Mouse (Mus musculus) forebrain, embryonic 16.5 days (tissue): ENCODE data around the gene Ccdc93. TPM values are rescaled to one million over a fixed set of nuclear protein-coding genes. Genes with fewer than 3 reads are reported as not detected.
A peak's percentile ranks its signal among the peaks of the same experiment; 100 is the strongest.

Experiments used
- ATAC-seq: fragments of 200-750 bp; cut with Nextera tagmentation; 2 replicates; pipeline ENCODE4 v1.8.0; 2017; ENCODE audit warnings: mild to moderate bottlenecking, moderate library complexity
- H3K27ac ChIP-seq: fragments of 300-500 bp; sonication (generic); 2 replicates; pipeline ENCODE4 v1.5.1; 2014; ENCODE audit warnings: low read length, control low read depth
- H3K27me3 ChIP-seq: fragments of 300-500 bp; sonication (generic); replicated peaks from 2 replicates; pipeline ENCODE4 v1.6.1; 2014; ENCODE audit warnings: low read length; ENCODE audit not compliant: control insufficient read depth, insufficient read depth
- H3K36me3 ChIP-seq: fragments of 300-500 bp; sonication (generic); 2 replicates; pipeline ENCODE4 v1.6.1; 2014; ENCODE audit not compliant: control insufficient read depth, insufficient read depth
- H3K4me1 ChIP-seq: fragments of 300-500 bp; sonication (generic); replicated peaks from 2 replicates; pipeline ENCODE4 v1.6.1; 2014; ENCODE audit warnings: low read length; ENCODE audit not compliant: control insufficient read depth, insufficient read depth
- H3K4me2 ChIP-seq: fragments of 300-500 bp; sonication (generic); 2 replicates; pipeline ENCODE4 v1.6.1; 2014; ENCODE audit warnings: mild to moderate bottlenecking, low read length, control low read depth
- H3K4me3 ChIP-seq: fragments of 300-500 bp; sonication (generic); replicated peaks from 2 replicates; pipeline ENCODE4 v1.5.1; 2014; ENCODE audit warnings: mild to moderate bottlenecking, low read length, control low read depth
- H3K9ac ChIP-seq: fragments of 300-500 bp; sonication (generic); replicated peaks from 2 replicates; pipeline ENCODE4 v1.6.1; 2014; ENCODE audit warnings: low read depth, low read length, control low read depth
- H3K9me3 ChIP-seq: fragments of 300-500 bp; sonication (generic); 2 replicates; pipeline ENCODE4 v1.6.1; 2016; ENCODE audit warnings: low read length; ENCODE audit not compliant: control insufficient read depth
- WGBS: fragments of 180-500 bp; shearing (Covaris S2); extraction: QIAGEN DNeasy Blood & Tissue Kit; methylation state at CpG from one replicate; pipeline ENCODE4 v1.1.7; 2014; 5-methylcytosine and 5-hydroxymethylcytosine counted together
- polyA plus RNA-seq: library from polyadenylated mRNA; unstranded; fragments of >200 nt; fragmentation: Nextera tagmentation; extraction: Ambion mirVana; gene quantifications from 2 replicates; pipeline ENCODE4 v1.2.1, GENCODE M21; 2015

Gene Ccdc93
- 12.2 and 14.1 TPM in 2 replicates for polyA plus RNA-seq

DNA sequence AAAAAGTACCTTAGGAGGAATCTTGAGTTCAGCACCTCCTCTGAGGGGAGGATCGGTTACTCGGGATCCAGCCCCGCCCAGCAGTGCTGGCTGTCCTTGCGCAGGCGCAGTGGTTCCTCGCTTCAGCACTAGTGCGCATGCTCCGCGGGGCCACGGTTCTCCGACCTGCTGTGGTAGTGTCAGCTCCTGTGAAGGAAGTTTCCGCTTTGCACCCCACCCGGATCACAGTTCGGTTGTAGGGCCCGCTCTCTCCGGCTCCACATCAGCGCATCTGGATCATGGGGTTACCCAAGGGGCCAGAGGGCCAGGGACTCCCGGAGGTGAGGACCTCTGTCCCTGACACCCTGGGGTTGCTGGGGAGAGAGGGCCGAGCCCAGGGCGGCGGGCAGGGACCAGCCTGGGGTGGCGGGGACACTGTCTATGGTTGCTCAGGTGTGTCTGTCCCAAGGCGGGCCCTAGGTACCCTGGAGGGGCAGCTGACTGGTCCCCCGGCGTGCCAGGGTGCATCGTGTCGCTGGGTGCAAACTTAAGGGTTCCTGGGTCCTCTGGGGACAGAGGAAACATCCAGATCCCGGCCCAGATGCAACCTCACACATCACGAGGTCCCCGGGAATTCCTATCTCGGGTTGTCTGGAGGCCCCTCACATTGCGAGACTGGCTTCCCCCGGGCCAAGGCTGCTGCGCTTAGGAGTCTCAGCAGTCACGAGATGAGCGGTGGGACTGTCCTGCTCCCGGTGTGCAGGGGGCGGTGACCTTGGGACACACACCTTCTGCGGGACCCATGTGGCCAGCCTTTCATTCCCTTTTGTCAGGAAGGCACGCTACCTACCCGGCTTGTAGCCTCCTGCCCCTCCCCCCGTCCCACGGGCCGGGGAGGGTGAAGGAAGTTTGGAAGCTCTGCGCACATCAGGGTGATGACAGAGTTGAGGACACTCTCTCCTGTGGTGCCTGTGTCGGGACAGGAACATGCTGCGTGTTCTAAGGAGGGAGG is at the start of gene Ccdc93:
TSS of gene Ccdc93 (plus strand) at position 112 of the 991 bp plus-strand sequence.
- Histone ChIP-seq H3K9me3 (no peaks in the 10 kb centered on the region), H3K4me1 (peaks cover 17% of the 10 kb centered on the region), H3K9ac (peak within 1 kb of the TSS; percentile 90), H3K27me3 (no peaks in the 10 kb centered on the region), H3K4me3 (peak within 1 kb of the TSS; percentile 93), H3K36me3 (peaks cover 2% of the 10 kb centered on the region; the same call in 1 of the 2 replicates), H3K4me2 (peak within 1 kb of the TSS; percentile 97), H3K27ac (no peak within 1 kb of the TSS)
- WGBS, result under 1% methylated on average over 47 of the region's 47 CpGs
- peak; percentile 97 for ATAC-seq

DNA sequence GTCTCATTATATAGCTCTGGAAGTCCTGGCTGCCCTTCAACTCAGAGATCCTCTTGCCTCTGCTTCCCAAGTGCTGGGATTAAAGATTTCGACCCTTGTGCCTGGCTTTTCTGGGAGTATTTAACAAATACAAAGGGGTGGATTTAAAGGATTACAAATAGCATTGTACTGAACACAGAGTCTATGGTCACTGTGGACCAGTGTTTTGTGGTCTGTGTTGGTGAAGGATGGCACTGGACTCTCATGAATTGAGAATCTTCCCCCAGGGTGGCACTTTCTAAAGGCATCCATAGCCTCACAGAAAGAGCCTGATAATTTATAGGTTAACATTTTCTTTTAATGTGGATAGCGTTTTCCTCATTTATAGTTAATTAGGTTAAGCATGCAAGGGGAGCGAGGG is 49.3 kb upstream of the Ccdc93 start:
- H3K4me3 ChIP-seq, result no peak overlapping the region
- H3K4me2 ChIP-seq, result no peak overlapping the region
- H3K4me1 ChIP-seq, result no peaks in the 10 kb centered on the region
- no peak overlapping the region for H3K9ac ChIP-seq
- no peaks in the 10 kb centered on the region for H3K36me3 ChIP-seq
- 36% methylated on average over 3 of the region's 3 CpGs for WGBS
- ATAC-seq, result no peak
- no peak overlapping the region for H3K27ac ChIP-seq
- H3K27me3 ChIP-seq, result no peaks in the 10 kb centered on the region
- H3K9me3 ChIP-seq, result no peaks in the 10 kb centered on the region

DNA sequence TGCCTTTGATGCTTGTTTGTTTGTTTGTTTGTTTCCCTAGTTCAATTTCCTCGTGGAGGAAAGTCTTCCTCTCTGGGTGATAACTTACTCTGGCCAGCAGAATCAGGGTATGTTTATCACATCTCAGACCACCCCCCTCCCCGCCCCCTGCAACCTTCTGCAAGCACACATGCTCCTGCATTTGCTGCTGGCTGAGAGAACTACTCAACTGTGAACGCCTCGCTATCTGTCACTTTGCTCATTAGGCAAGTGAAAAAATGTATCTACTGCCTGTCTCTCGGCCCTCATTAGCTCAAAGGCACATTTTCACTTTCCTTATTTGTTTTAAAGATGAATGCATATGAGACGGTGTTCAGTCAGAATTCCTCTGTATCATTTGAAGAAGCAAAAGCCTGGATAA is 42.5 kb upstream of the Ccdc93 start:
- Histone ChIP-seq H3K27me3 (no peaks in the 10 kb centered on the region), H3K4me3 (no peak overlapping the region), H3K4me1 (peaks cover 17% of the 10 kb centered on the region), H3K9me3 (no peaks in the 10 kb centered on the region), H3K9ac (no peak overlapping the region), H3K4me2 (no peak overlapping the region), H3K27ac (no peak overlapping the region), H3K36me3 (no peaks in the 10 kb centered on the region)
- ATAC-seq, result peak; percentile 60
- WGBS, result 24% methylated on average over 6 of the region's 6 CpGs

DNA sequence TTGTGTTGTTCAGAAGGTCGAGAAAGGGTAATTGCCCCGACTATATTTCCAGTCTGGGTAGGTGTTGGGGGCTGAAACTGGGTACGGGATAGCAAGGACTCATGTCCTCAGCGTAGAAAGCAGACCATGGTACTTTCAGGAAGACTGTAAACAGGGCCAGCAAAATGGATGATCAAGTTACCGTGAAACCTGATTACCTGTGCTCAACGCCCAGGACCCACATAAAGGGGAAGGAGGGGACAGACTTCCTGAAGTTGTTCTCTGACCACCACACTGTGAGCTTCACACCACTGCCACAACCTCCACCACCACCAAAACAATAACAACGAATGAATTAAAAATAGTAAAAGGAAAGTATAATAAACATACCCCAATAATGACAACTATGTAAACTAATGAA is 42.1 kb upstream of the Ccdc93 start:
- Histone ChIP-seq H3K4me3 (no peak overlapping the region), H3K27ac (no peak overlapping the region), H3K9ac (no peak overlapping the region), H3K9me3 (no peaks in the 10 kb centered on the region), H3K36me3 (no peaks in the 10 kb centered on the region), H3K27me3 (no peaks in the 10 kb centered on the region), H3K4me2 (no peak overlapping the region), H3K4me1 (peaks cover 17% of the 10 kb centered on the region)
- WGBS, result 53% methylated on average over 7 of the region's 7 CpGs
- ATAC-seq, result no peak

DNA sequence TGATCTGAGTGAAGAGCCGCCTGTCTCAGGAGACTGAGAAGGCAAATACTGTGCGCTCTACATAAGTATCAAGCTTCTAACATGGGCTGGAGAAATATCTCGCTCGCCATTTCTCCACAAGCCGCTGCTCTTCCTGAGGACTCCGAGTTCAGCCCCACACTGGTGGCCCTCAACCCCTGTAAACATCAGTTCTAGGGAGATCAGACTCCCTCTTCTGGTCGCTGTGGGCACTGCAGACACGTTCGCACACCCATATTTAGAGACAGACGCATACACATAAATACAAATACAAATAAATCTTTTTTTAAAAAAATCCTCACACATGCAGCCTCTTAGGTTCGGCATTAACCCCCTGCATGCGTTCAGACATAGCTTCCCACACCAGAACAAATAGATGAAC is 41.3 kb upstream of the Ccdc93 start:
- no peaks in the 10 kb centered on the region for H3K36me3 ChIP-seq
- H3K27me3 ChIP-seq, result no peaks in the 10 kb centered on the region
- H3K4me2 ChIP-seq, result no peak overlapping the region
- peak; percentile 16; the same call in 1 of the 2 replicates for ATAC-seq
- no peak overlapping the region for H3K27ac ChIP-seq
- no peaks in the 10 kb centered on the region for H3K9me3 ChIP-seq
- peaks cover 20% of the 10 kb centered on the region for H3K4me1 ChIP-seq
- no peak overlapping the region for H3K9ac ChIP-seq
- H3K4me3 ChIP-seq, result no peak overlapping the region
- WGBS, result 68% methylated on average over 12 of the region's 12 CpGs

DNA sequence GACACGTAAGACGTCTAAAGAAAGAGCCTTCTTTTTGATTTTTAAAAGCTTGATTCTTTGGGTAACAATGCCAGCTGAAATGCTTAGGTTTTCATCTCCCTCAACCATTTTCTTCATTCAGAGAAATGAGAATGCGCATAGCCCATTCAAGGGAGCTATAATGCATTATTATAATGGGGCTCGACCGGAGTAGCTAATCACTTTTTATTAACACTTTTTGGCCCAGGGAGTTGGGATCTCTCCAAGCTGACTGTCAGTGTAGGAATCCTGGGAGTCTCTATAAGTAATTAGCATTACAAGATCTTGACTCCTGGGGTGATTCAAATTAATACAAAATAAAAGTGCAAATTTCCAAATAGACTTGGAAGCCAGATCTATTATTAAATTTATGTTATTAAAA is 40.8 kb upstream of the Ccdc93 start:
- Histone ChIP-seq H3K4me3 (no peak overlapping the region), H3K9me3 (no peaks in the 10 kb centered on the region), H3K36me3 (no peaks in the 10 kb centered on the region), H3K4me2 (no peak overlapping the region), H3K27ac (no peak overlapping the region), H3K27me3 (no peaks in the 10 kb centered on the region), H3K9ac (no peak overlapping the region), H3K4me1 (peaks cover 24% of the 10 kb centered on the region)
- 0 out of 2 replicates have a peak, but pooled peaks have one; percentile 30 for ATAC-seq
- 19% methylated on average over 5 of the region's 5 CpGs for WGBS

DNA sequence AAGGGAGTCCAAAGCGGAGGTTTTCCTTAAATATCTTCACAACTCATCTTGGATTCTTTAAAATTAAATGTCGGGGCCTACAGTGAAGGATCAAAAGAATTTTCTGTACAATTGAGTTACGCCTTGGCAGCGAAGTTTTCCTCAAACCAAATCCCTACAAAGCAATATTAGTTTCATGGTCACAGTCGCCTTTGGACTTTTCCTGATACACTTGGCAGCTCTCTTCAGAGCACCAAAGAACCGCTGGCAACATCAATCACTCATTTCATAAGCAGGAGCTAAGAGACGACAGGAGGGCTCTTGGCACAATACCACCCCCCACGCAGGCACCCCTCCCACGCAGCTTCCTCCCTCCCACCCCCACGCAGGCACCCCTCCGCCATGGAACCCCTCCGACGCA is 40.4 kb upstream of the Ccdc93 start:
- no peaks in the 10 kb centered on the region for H3K9me3 ChIP-seq
- peaks cover 29% of the 10 kb centered on the region for H3K4me1 ChIP-seq
- no peak for ATAC-seq
- H3K4me2 ChIP-seq, result peak overlapping the region; percentile 33
- WGBS, result 29% methylated on average over 9 of the region's 13 CpGs
- no peak overlapping the region for H3K27ac ChIP-seq
- no peaks in the 10 kb centered on the region for H3K36me3 ChIP-seq
- no peak overlapping the region for H3K4me3 ChIP-seq
- H3K27me3 ChIP-seq, result no peaks in the 10 kb centered on the region
- H3K9ac ChIP-seq, result no peak overlapping the region

DNA sequence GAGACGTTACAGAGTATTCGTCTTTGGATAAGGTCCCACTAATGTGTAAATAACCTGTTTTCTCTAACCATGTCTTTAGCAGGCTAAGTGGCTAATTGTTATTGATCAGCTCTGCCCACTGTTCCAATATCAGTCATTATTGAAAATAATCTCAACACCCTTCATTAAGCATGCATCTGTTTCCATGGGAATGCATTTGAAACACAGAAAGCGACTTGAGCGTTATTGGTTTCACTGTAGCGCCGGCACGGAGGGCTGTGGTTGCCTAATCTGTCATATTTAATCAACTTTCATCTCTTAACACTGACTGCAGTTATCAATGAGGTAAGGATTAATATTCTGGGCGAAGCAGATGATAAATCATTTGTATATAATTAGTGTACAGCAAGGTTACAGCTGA is 40.0 kb upstream of the Ccdc93 start:
- peak overlapping the region; percentile 33 for H3K4me2 ChIP-seq
- no peaks in the 10 kb centered on the region for H3K9me3 ChIP-seq
- no peaks in the 10 kb centered on the region for H3K27me3 ChIP-seq
- WGBS, result 36% methylated on average over 8 of the region's 8 CpGs
- peaks cover 33% of the 10 kb centered on the region for H3K4me1 ChIP-seq
- ATAC-seq, result no peak
- no peak overlapping the region for H3K4me3 ChIP-seq
- H3K36me3 ChIP-seq, result no peaks in the 10 kb centered on the region
- H3K27ac ChIP-seq, result no peak overlapping the region
- no peak overlapping the region for H3K9ac ChIP-seq

DNA sequence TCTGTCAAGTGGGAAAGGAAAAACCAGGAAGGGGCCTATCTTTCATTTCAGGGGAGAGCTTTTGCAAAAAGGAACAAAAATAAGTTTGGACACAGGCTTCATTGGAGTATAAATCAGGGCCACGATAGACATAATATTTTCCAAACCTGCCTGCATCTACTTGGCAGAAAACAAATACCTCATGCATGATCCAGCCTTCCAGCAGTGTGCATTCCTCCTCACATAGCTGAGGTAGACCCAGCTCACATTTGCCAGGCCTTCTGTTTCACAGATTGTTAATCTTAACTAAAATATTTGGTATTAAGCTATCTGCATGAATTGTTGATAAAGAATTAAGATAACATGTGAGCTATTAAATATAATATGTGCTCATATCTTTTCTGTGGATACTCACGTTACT is 37.7 kb upstream of the Ccdc93 start:
- H3K27ac ChIP-seq, result no peak overlapping the region
- H3K36me3 ChIP-seq, result no peaks in the 10 kb centered on the region
- H3K4me3 ChIP-seq, result no peak overlapping the region
- H3K9ac ChIP-seq, result no peak overlapping the region
- 57% methylated on average over 2 of the region's 2 CpGs for WGBS
- no peaks in the 10 kb centered on the region for H3K27me3 ChIP-seq
- no peaks in the 10 kb centered on the region for H3K9me3 ChIP-seq
- H3K4me2 ChIP-seq, result no peak overlapping the region
- no peak for ATAC-seq
- peaks cover 41% of the 10 kb centered on the region for H3K4me1 ChIP-seq
